Mouse (Mus musculus) heart, adult 2 months (tissue): ENCODE measurements around the gene Trpm3.

Experiments used
- CTCF ChIP-seq: fragments of 200-600 bp; IDR thresholded peaks from 2 replicates; pipeline ENCODE4 v1.8.1; 2022; ENCODE audit warnings: antibody characterized with exemption, mild to moderate bottlenecking, moderate library complexity
- EP300 ChIP-seq: fragments of 200-500 bp; IDR thresholded peaks from 2 replicates; pipeline ENCODE4 v1.6.1; 2011; ENCODE audit warnings: low read depth, low read length, control low read depth; ENCODE audit not compliant: insufficient read depth
- POLR2A ChIP-seq: fragments of 200-500 bp; IDR thresholded peaks from 2 replicates; pipeline ENCODE4 v1.6.1; 2011; ENCODE audit warnings: mild to moderate bottlenecking, low read depth, low read length, control low read depth; ENCODE audit not compliant: insufficient read depth

GRCm38 (mm10) chr19:22935067-22935466, 796.2 kb downstream of the Trpm3 start:
- TF ChIP-seq CTCF (no peak), POLR2A (no peak), EP300 (no peak)
